Mouse (Mus musculus) spleen, adult 2 months (tissue): ENCODE data around the gene Ugt1a7c.

Source experiments
- CTCF ChIP-seq: fragments of 200-500 bp; IDR thresholded peaks from 2 replicates; pipeline ENCODE4 v1.5.1; 2011; ENCODE audit warnings: mild to moderate bottlenecking, inconsistent platforms; ENCODE audit not compliant: insufficient read depth, insufficient read length, insufficient replicate concordance; ENCODE audit errors: extremely low read depth
- POLR2A ChIP-seq: fragments of 200-500 bp; IDR thresholded peaks from 2 replicates; pipeline ENCODE4 v1.6.1; 2011; ENCODE audit warnings: low read depth, low read length, inconsistent platforms

DNA sequence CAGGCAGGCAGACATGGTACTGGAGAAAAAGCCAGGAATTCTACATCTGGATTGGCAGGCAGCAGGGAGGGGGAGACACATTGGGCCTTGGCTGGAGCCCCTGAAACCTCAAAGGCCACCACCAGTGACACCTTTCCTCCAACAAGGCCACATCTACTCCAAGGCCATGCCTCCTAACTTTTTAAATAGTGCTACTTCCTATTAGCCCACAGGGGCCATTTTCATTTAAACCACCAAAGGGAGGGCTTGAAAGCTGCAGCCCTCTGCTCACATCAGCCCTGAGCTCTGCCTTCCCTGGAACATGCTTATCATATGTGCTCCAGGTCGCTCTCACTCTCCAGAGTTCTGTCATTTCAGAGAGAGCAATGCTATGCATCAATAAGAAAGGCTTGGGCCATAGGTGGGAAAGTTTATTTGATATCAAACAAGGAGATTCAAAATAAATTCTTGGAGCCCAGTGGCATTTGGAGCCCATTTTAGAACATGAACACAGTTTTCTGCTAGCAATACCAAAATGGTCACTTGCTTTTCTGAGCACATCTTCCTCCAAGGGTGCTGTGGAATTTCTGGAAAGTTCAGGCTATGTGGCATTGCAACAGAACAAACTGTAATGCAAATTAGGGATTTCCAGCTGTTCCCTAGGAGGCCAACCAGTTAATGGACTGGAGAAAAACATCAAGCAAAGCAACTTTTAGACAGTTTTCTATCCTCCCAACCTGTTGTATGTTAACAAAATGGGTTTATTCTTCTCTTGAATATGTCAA lies 10.0 kb downstream of the Ugt1a7c start:
- TF ChIP-seq POLR2A (no peak), CTCF (no peak)
